Mouse (Mus musculus) layer of hippocampus, postnatal 36 days (tissue): Measurements from ENCODE around the gene Hist1h1c. TPM values are rescaled to one million over a fixed set of nuclear protein-coding genes. Genes with fewer than 3 reads are reported as not detected.
"Not testable (repeated sequence)": the region's sequence is repeated elsewhere in the genome, so short reads cannot be mapped to it uniquely, and the experiment has no call there.

Experiments used
- DNase-seq, 2 experiments: peaks; one replicate each; pipeline ENCODE4 v3.0.0; 2022
- total RNA-seq, 2 experiments: library from RNA; stranded (reverse); gene quantifications; 2 replicates each; pipeline ENCODE4 v1.2.3; 2021

Gene Hist1h1c
- total RNA-seq, 2 experiments from 2014 or later = 52.8 to 55.3 TPM

DNA sequence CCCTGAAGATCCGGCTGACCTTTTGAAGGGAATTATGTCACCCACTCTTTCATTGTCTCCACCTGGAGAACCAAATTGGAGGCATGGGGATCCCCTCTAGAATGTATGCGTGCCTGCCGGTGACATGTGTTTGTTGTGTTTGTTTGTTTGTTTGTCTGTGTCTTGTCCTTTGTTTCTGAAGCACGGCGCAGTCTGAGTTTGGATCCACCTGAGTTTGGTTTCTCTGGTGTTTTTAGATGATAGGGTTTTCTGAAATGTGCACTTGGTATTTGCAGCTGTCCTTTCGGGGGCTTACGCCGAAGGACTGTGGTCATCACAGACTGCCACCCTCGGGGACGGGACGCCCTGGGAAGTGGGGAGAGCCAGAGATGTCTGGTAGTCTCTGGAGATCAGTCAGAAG is 21.4 kb upstream of the Hist1h1c start:
- DNase-seq = no peak

GRCm38 (mm10) chr13:23717593-23718245 is 20.9 kb upstream of the Hist1h1c start:
- not testable (repeated sequence) for DNase-seq

GRCm38 (mm10) chr13:23724239-23724638 is 14.4 kb upstream of the Hist1h1c start:
- DNase-seq = no peak

DNA sequence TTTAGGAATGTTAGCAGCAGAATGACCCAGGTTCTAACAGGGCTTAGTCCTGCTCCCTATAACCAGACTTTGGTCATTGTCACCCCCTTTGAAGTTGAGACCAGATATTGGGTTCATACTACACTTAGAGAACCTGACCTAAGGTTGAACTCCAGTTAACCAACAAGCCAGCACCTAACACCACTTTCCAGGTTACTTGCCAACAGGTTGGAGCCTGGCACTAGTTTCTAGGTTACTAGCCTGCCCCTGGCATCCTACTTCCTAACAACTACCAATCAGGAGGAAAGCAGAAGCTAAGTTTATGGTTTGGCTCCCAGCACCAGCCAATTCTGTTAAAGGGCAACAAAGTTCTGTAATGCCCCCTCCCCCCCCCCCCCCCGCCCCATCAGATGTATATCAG is 13.4 kb upstream of the Hist1h1c start:
- no peak for DNase-seq

DNA sequence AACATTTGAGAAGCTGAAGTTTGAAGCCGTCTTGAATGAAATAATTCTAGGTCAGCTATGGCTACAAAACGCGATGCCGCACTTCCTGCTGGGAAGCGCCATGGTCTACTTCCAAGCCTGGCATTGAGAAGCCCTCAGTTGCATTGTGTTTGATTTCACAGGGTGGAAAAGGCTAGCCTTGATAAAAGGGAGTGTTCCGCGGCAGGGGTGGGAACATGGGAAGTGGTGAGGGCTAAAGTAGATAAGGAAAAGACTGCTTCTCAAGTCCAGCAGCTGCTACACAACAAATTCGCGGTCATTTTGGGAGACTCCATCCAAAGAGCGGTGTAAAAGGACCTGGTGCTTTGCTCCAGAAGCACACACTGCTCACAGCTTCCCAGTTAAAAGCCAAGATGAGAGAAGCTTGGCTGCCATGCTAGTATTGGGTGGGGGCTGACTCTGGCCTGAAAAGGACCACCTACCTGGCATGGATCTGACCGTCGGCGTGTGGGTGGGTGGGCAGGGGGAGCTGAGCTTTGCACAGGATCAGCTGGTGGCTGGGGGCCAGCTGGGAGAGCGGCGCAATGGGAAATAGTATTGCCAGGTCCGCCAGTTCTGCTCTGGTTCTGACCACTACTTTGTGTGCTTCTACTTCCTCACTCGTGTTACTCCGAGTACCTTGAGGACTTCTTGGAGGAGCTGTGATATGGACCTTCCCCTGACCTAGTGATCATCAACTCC is 10.0 kb upstream of the Hist1h1c start:
- DNase-seq = no peak

GRCm38 (mm10) chr13:23729192-23729525 is 9.4 kb upstream of the Hist1h1c start:
- no peak for DNase-seq

GRCm38 (mm10) chr13:23729706-23730105 is 8.9 kb upstream of the Hist1h1c start:
- no peak for DNase-seq

GRCm38 (mm10) chr13:23730479-23730878 is 8.1 kb upstream of the Hist1h1c start:
- no peak for DNase-seq

DNA sequence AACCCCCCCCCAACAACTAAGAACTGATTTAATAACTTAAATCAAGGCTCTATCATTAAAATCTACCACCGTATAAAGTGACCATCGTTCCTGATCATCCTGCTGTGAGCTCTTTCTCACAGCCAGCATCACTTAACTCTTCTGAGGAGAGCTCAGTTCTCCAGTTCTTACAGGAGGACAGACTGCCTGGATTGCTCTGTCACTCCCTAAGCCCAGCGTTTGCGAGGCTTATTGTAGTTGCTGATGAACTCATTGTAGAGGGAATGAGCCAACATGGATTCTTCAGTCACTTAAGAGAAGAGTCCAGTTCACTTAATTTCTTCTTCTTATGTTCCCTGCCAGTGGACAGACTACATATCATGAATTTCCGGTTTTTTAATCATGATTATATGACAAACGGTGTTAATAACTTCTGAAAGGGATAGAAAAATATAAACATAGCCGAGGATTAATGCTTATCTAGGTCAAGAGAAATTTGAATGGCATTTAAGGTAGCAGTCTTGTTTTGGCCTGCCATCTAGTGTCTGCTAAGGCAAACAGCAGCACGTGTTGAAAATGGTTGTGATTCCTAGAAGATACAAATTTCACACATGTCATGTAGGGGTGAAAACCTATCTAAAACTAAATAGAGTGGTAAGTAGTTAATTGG is 6.3 kb upstream of the Hist1h1c start:
- DNase-seq = no peak

- DNase-seq = no peak
Measured at GRCm38 (mm10) chr13:23737091-23737490, 1.5 kb upstream of the Hist1h1c start.

- DNase-seq = no peak
Measured at GRCm38 (mm10) chr13:23738041-23738440, 567 bp upstream of the Hist1h1c start.

GRCm38 (mm10) chr13:23739069-23739921 is 687 bp downstream of the Hist1h1c start:
- DNase-seq = peak; percentile 90 to 93

GRCm38 (mm10) chr13:23739922-23740252 is 1.3 kb downstream of the Hist1h1c start:
- no peak for DNase-seq

- no peak for DNase-seq
Measured at GRCm38 (mm10) chr13:23740256-23740840, 1.7 kb downstream of the Hist1h1c start.

GRCm38 (mm10) chr13:23740910-23741309 is 2.3 kb downstream of the Hist1h1c start:
- no peak for DNase-seq

DNA sequence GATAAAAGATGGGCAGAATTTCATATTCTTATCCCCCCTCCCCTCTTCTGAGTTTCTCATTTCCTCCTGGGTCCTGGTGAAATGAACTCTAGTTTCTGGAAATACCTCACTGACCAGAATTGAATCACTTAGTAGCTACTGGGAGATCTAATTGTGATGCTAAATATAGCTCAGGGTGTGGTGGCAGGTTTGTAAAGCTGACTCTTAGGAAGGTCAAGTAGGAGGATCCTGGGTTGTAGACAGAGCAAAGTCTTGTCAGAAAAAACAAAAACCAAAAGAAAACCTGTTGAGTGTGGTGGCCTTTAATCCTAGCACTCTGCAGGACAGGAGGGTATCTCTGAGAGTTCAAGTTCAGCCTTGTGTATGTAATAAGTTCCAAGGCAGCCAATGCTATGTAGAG is 3.4 kb downstream of the Hist1h1c start:
- DNase-seq = no peak

- DNase-seq = no peak
Measured at GRCm38 (mm10) chr13:23743215-23743614, 4.6 kb downstream of the Hist1h1c start.

DNA sequence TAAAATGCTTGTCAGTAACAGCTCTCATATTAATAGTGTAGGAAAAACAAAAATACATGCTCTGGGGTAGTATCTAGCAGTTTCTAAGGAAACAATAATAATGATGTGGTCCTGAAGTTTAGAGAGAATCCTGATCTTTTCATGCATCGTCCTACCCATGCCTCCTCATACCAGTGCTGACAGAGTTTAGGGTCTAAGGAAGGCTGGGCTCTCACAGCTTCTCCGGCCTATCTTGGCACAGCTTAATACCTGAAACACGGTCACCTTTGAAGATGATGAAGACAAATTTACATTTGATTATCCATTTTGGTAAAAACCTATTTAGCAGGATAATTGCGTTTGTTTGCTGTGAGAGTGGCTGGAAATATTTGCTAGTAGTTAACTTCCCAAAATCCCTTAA is 5.4 kb downstream of the Hist1h1c start:
- no peak for DNase-seq

- no peak for DNase-seq
Measured at GRCm38 (mm10) chr13:23744421-23745380, 6.1 kb downstream of the Hist1h1c start.

- peak; percentile 60 to 74 for DNase-seq
Measured at GRCm38 (mm10) chr13:23745381-23746161, 7.0 kb downstream of the Hist1h1c start, which contains the start of gene Hist1h3c. Hist1h3c (minus strand) TSS chr13:23745602.
